ENCODE assay signal across 8 mouse cellular contexts in the genomic region with DNA sequence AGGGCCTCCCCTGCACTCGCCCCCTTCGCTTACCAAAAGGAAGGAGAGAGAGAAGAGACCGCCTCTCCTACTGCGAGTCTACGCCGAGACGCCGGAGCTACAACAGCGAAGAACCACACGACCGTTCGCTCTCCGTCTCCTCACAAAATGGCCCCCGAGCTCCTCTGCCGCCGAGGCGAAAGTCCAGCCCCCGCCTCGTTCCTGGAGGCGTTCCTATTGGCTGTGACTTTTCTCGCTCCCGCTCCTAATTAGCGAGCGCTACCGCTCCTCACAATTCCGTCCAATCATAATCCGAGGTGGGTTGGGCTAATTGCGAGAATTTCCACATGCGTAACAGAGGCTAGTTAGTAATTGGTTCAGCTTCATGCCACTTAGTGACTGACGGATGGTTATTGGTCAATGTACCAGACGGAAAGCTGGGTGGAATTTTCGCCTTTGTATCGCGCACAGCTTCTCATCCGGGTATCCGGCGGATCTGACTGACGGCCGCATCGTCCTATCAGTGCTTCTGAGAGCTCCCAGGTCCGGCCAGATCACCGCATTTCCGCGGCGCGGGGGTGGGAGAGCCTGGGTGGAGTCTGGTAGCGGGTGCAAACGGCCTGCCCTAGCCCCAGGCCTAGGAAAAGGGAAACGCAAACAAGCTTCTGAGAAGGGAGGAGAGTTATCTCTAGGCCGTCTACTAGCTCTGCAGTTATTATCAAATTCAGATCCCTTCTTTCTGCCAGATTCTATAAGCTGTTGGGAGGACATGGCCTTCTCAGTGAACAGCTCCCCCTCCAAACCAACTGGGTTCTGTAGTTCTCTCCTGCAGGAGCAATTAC. TPM values are rescaled to one million over a fixed set of nuclear protein-coding genes. Genes with fewer than 3 reads are reported as not detected.
DNase-seq lines count a peak whose midpoint lies in the region; ATAC-seq and TF ChIP-seq lines count a peak whose summit lies in the region.

Hnrnpc (minus strand) TSS at position 173 of the 821 bp plus-strand sequence.

- H3K9me3 ChIP-seq in embryonic facial prominence, embryonic 15.5 days (replicated peaks): no peaks in the 10 kb centered on the region
- H3K9me3 ChIP-seq in limb, embryonic 14.5 days (ENCODE audit: control insufficient read depth, low read length): no peaks in the 10 kb centered on the region
- no peaks in the 10 kb centered on the region for H3K9me3 ChIP-seq in midbrain, postnatal 0 days (ENCODE audit: low read length)

- no peaks in the 10 kb centered on the region for H3K27me3 ChIP-seq in embryonic facial prominence, embryonic 15.5 days
- no peaks in the 10 kb centered on the region for H3K27me3 ChIP-seq in limb, embryonic 14.5 days (ENCODE audit: control insufficient read depth, insufficient read depth, low read length)
- no peaks in the 10 kb centered on the region for H3K27me3 ChIP-seq in midbrain, postnatal 0 days (ENCODE audit: insufficient read depth, low read length)

- H3K4me2 ChIP-seq in embryonic facial prominence, embryonic 15.5 days (replicated peaks): peak within 1 kb of the TSS; percentile 65
- peak within 1 kb of the TSS; percentile 55 for H3K4me2 ChIP-seq in limb, embryonic 14.5 days (replicated peaks; ENCODE audit: low read depth, low read length, severe bottlenecking)
- H3K4me2 ChIP-seq in midbrain, postnatal 0 days (ENCODE audit: low read depth, low read length, poor library complexity, severe bottlenecking): peak within 1 kb of the TSS; percentile 61

- peak; percentile 99 for ATAC-seq in embryonic facial prominence, embryonic 15.5 days (ENCODE audit: insufficient number of reproducible peaks, low FRiP score, low TSS enrichment, low read depth)
- peak; percentile 98 for ATAC-seq in limb, embryonic 14.5 days (ENCODE audit: low FRiP score, low read depth)
- ATAC-seq in midbrain, postnatal 0 days (ENCODE audit: low FRiP score): peak; percentile 99

- TF ChIP-seq POLR2A in bone marrow, adult 2 months (IDR thresholded peaks at IDR 0.05; ENCODE audit: borderline replicate concordance, control insufficient read depth, low read depth, low read length): peak; percentile 99
- TF ChIP-seq POLR2A in limb, embryonic 14.5 days (IDR thresholded peaks at IDR 0.05; ENCODE audit: borderline replicate concordance, extremely low read depth, insufficient read depth, insufficient read length): peak; percentile 96; the same call in 1 of the 2 replicates

- H3K4me3 ChIP-seq in bone marrow, adult 2 months (replicated peaks; ENCODE audit: control insufficient read depth, low read depth, low read length): peak within 1 kb of the TSS; percentile 95
- H3K4me3 ChIP-seq in embryonic facial prominence, embryonic 15.5 days (replicated peaks): peak within 1 kb of the TSS; percentile 93
- peak within 1 kb of the TSS; percentile 99 for H3K4me3 ChIP-seq in limb, embryonic 14.5 days (replicated peaks; ENCODE audit: low read length)
- peak within 1 kb of the TSS; percentile 92 for H3K4me3 ChIP-seq in midbrain, postnatal 0 days (ENCODE audit: low read depth, low read length)

- peak within 1 kb of the TSS; percentile 96 for H3K9ac ChIP-seq in embryonic facial prominence, embryonic 15.5 days
- H3K9ac ChIP-seq in limb, embryonic 14.5 days (ENCODE audit: low read depth, low read length, severe bottlenecking): peak within 1 kb of the TSS; percentile 99
- H3K9ac ChIP-seq in midbrain, postnatal 0 days (replicated peaks; ENCODE audit: low read length, poor library complexity, severe bottlenecking): peak within 1 kb of the TSS; percentile 97

- peak; percentile 100 for DNase-seq in 416B (ENCODE audit: low read depth)
- peak; percentile 100 for DNase-seq in heart, adult 8-10 months (ENCODE audit: low spot score)
- DNase-seq in kidney, adult 9 months: peak; percentile 100
- peak; percentile 100 for DNase-seq in limb, embryonic 14.5 days (ENCODE audit: low spot score)
- DNase-seq in midbrain, postnatal 0 days (ENCODE audit: low spot score): peak; percentile 100
- DNase-seq in spleen, postnatal 14 days (ENCODE audit: low spot score in 2 of 2): peak; percentile 100

- TF ChIP-seq CTCF in bone marrow, adult 2 months (IDR thresholded peaks at IDR 0.05; ENCODE audit: control insufficient read depth, insufficient read depth, low read length): no peak
- no peak for TF ChIP-seq CTCF in midbrain, postnatal 0 days (IDR thresholded peaks at IDR 0.05)

- H3K4me1 ChIP-seq in bone marrow, adult 2 months (ENCODE audit: control insufficient read depth, insufficient read depth, low read length): peaks cover 3% of the 10 kb centered on the region; the same call in 1 of the 2 replicates
- peaks cover 37% of the 10 kb centered on the region for H3K4me1 ChIP-seq in embryonic facial prominence, embryonic 15.5 days
- peaks cover 11% of the 10 kb centered on the region for H3K4me1 ChIP-seq in limb, embryonic 14.5 days (ENCODE audit: control insufficient read depth, insufficient read depth, low read length)
- no peaks in the 10 kb centered on the region for H3K4me1 ChIP-seq in midbrain, postnatal 0 days (ENCODE audit: insufficient read depth, low read length)

- H3K27ac ChIP-seq in bone marrow, adult 2 months (ENCODE audit: control insufficient read depth, insufficient read depth, low read depth, low read length, poor library complexity): peak within 1 kb of the TSS; percentile 94
- H3K27ac ChIP-seq in embryonic facial prominence, embryonic 15.5 days (replicated peaks): peak within 1 kb of the TSS; percentile 96
- H3K27ac ChIP-seq in limb, embryonic 14.5 days (replicated peaks; ENCODE audit: low read depth, low read length): peak within 1 kb of the TSS; percentile 95
- peak within 1 kb of the TSS; percentile 98 for H3K27ac ChIP-seq in midbrain, postnatal 0 days (ENCODE audit: low read depth, low read length)

- WGBS in bone marrow, adult 2 months: under 1% methylated on average over 50 of the region's 50 CpGs
- WGBS in embryonic facial prominence, embryonic 15.5 days: under 1% methylated on average over 50 of the region's 50 CpGs
- under 1% methylated on average over 50 of the region's 50 CpGs for WGBS in limb, embryonic 14.5 days
- WGBS in midbrain, postnatal 0 days: under 1% methylated on average over 50 of the region's 50 CpGs

- H3K36me3 ChIP-seq in embryonic facial prominence, embryonic 15.5 days: no peaks in the 10 kb centered on the region; the same call in 1 of the 2 replicates
- peaks cover 10% of the 10 kb centered on the region; the same call in 1 of the 2 replicates for H3K36me3 ChIP-seq in limb, embryonic 14.5 days (ENCODE audit: control insufficient read depth, insufficient read depth, low read length)
- no peaks in the 10 kb centered on the region for H3K36me3 ChIP-seq in midbrain, postnatal 0 days (ENCODE audit: insufficient read depth, low read length)

RNA-seq across cellular contexts. Expression of gene Hnrnpc, which starts in this region (rescaled TPM):
- polyA plus RNA-seq in bone marrow, adult 2 months (2011; ENCODE audit: insufficient read depth, insufficient read length, low replicate concordance, missing spikeins): 226 and 328 TPM in 2 replicates
- 549 and 552 TPM in 2 replicates for polyA plus RNA-seq in embryonic facial prominence, embryonic 15.5 days (2015; fragmentation: Nextera tagmentation; extraction: Ambion mirVana)
- 100 to 1,000 TPM; 126 to 132 (median 128) TPM for total RNA-seq in heart, adult 8-10 months (2022)
- 386 and 478 TPM in 2 replicates for polyA plus RNA-seq in limb, embryonic 14.5 days (2012; rRNA removed)
- 526 and 573 TPM in 2 replicates for polyA plus RNA-seq in limb, embryonic 14.5 days (2014; fragmentation: Nextera tagmentation; extraction: Ambion mirVana)
- total RNA-seq in midbrain, postnatal 0 days (2014; rRNA removed): 57.6 and 69.2 TPM in 2 replicates
- 242 and 258 TPM in 2 replicates for polyA plus RNA-seq in midbrain, postnatal 0 days (2015; fragmentation: Nextera tagmentation; extraction: Ambion mirVana)

Comparison
In these comparisons a context has a peak if more than half of its experiments do, and no peak if none do; other contexts are left out.
1. Peak in every context shown above with its lines: DNase-seq, ATAC-seq, H3K4me3 ChIP-seq and H3K27ac ChIP-seq.